In genomic region chr7:45692364-45692763, GRCm38 (mm10) we compare ENCODE assay signal across 29 mouse cellular contexts. TPM values are rescaled to one million over a fixed set of nuclear protein-coding genes. Genes with fewer than 3 reads are reported as not detected.
DNase-seq lines count a peak whose midpoint lies in the region; ATAC-seq and TF ChIP-seq lines count a peak whose summit lies in the region.
"Had no signal": no experiment of that assay in that cellular context is flagged by ENCODE, and none has a peak within 500 bp of the region (broad histone marks: within the 10 kb centered on the region; RNA-seq: fewer than 3 reads in every experiment).

No protein-coding gene starts in this region.

- H3K27ac ChIP-seq in liver, embryonic 12.5 days: 0 out of 2 replicates have a peak overlapping the region, but pooled peaks have one; percentile 34
- no peak overlapping the region for H3K27ac ChIP-seq in liver, embryonic 11.5 days (ENCODE audit: low read depth, low read length)
- no peak overlapping the region for H3K27ac ChIP-seq in testis, adult 2 months (ENCODE audit: control insufficient read depth, insufficient read depth, low read depth, low read length)
- no peak overlapping the region for H3K27ac ChIP-seq in liver, embryonic 16.5 days (ENCODE audit: low read length)
- H3K27ac ChIP-seq in forebrain, embryonic 10.5 days: no peak overlapping the region
- H3K27ac ChIP-seq: embryonic facial prominence, embryonic 13.5 days; forebrain, embryonic 13.5 days; heart, adult 2 months; heart, embryonic 10.5 days; heart, embryonic 13.5 days; hindbrain, embryonic 12.5 days; hindbrain, embryonic 15.5 days had no signal

- H3K4me1 ChIP-seq in liver, embryonic 12.5 days: 0 out of 2 replicates have a peak, but pooled peaks cover 4% of the 10 kb centered on the region
- no peaks in the 10 kb centered on the region; the same call in 1 of the 2 replicates for H3K4me1 ChIP-seq in liver, embryonic 11.5 days (replicated peaks; ENCODE audit: control insufficient read depth, insufficient read depth, low read length)
- H3K4me1 ChIP-seq in testis, adult 2 months (ENCODE audit: control insufficient read depth, insufficient read depth, low read length): peaks cover 7% of the 10 kb centered on the region
- H3K4me1 ChIP-seq in liver, embryonic 16.5 days (ENCODE audit: control insufficient read depth, low read depth, low read length): no peaks in the 10 kb centered on the region
- peaks cover 37% of the 10 kb centered on the region for H3K4me1 ChIP-seq in forebrain, embryonic 10.5 days
- H3K4me1 ChIP-seq: forebrain, embryonic 13.5 days; hindbrain, embryonic 15.5 days had no signal

- H3K4me3 ChIP-seq in liver, embryonic 12.5 days: no peak overlapping the region
- no peak overlapping the region for H3K4me3 ChIP-seq in liver, embryonic 11.5 days (ENCODE audit: low read depth, low read length)
- H3K4me3 ChIP-seq in testis, adult 2 months (ENCODE audit: control insufficient read depth, low read depth, low read length): peak overlapping the region; percentile 2; the same call in 1 of the 2 replicates
- no peak overlapping the region for H3K4me3 ChIP-seq in liver, embryonic 16.5 days (ENCODE audit: low read depth, low read length)
- no peak overlapping the region for H3K4me3 ChIP-seq in forebrain, embryonic 10.5 days
- H3K4me3 ChIP-seq: embryonic facial prominence, embryonic 13.5 days; erythroblast, embryonic 14.5 days; forebrain, embryonic 13.5 days; heart, adult 2 months; heart, embryonic 10.5 days; heart, embryonic 13.5 days; hindbrain, embryonic 12.5 days; hindbrain, embryonic 15.5 days had no signal

- H3K9ac ChIP-seq in liver, embryonic 12.5 days: no peak overlapping the region
- H3K9ac ChIP-seq in liver, embryonic 11.5 days (ENCODE audit: low read depth, low read length): no peak overlapping the region
- no peak overlapping the region for H3K9ac ChIP-seq in liver, embryonic 16.5 days (ENCODE audit: low read depth, low read length)
- H3K9ac ChIP-seq: embryonic facial prominence, embryonic 13.5 days; forebrain, embryonic 13.5 days; heart, embryonic 13.5 days; hindbrain, embryonic 12.5 days; hindbrain, embryonic 15.5 days had no signal

- H3K9me3 ChIP-seq in liver, embryonic 12.5 days (replicated peaks): no peaks in the 10 kb centered on the region
- no peaks in the 10 kb centered on the region for H3K9me3 ChIP-seq in liver, embryonic 11.5 days (ENCODE audit: control insufficient read depth, low read length)
- H3K9me3 ChIP-seq in liver, embryonic 16.5 days (replicated peaks; ENCODE audit: control insufficient read depth, low read length): no peaks in the 10 kb centered on the region
- no peaks in the 10 kb centered on the region for H3K9me3 ChIP-seq in forebrain, embryonic 10.5 days
- H3K9me3 ChIP-seq: embryonic facial prominence, embryonic 13.5 days; forebrain, embryonic 13.5 days; heart, embryonic 10.5 days; heart, embryonic 13.5 days; hindbrain, embryonic 12.5 days; hindbrain, embryonic 15.5 days had no signal

- H3K36me3 ChIP-seq in liver, embryonic 12.5 days: no peaks in the 10 kb centered on the region
- no peaks in the 10 kb centered on the region for H3K36me3 ChIP-seq in liver, embryonic 11.5 days (ENCODE audit: control insufficient read depth, insufficient read depth, low read length)
- no peaks in the 10 kb centered on the region for H3K36me3 ChIP-seq in testis, adult 2 months (ENCODE audit: control insufficient read depth, insufficient read depth, low read length)
- H3K36me3 ChIP-seq in liver, embryonic 16.5 days (ENCODE audit: control insufficient read depth, insufficient read depth): no peaks in the 10 kb centered on the region
- H3K36me3 ChIP-seq in forebrain, embryonic 10.5 days (replicated peaks): no peaks in the 10 kb centered on the region
- H3K36me3 ChIP-seq: embryonic facial prominence, embryonic 13.5 days; G1E; heart, embryonic 10.5 days; heart, embryonic 13.5 days; hindbrain, embryonic 12.5 days; hindbrain, embryonic 15.5 days had no signal

- H3K4me2 ChIP-seq in liver, embryonic 12.5 days: no peak overlapping the region
- no peak overlapping the region for H3K4me2 ChIP-seq in liver, embryonic 11.5 days
- H3K4me2 ChIP-seq in liver, embryonic 16.5 days (ENCODE audit: low read depth, low read length): no peak overlapping the region
- H3K4me2 ChIP-seq: embryonic facial prominence, embryonic 13.5 days; forebrain, embryonic 13.5 days; heart, embryonic 13.5 days; hindbrain, embryonic 12.5 days; hindbrain, embryonic 15.5 days had no signal

- TF ChIP-seq POLR2A in testis, adult 2 months (IDR thresholded peaks at IDR 0.05; ENCODE audit: control insufficient read depth, low read depth, low read length): no peak

- H3K27me3 ChIP-seq in liver, embryonic 12.5 days (replicated peaks): no peaks in the 10 kb centered on the region; the same call in 1 of the 2 replicates
- no peaks in the 10 kb centered on the region for H3K27me3 ChIP-seq in liver, embryonic 11.5 days (replicated peaks; ENCODE audit: control insufficient read depth, insufficient read depth, low read length)
- no peaks in the 10 kb centered on the region for H3K27me3 ChIP-seq in testis, adult 2 months (ENCODE audit: control insufficient read depth, insufficient read depth, low read length)
- no peaks in the 10 kb centered on the region for H3K27me3 ChIP-seq in liver, embryonic 16.5 days (ENCODE audit: control insufficient read depth, insufficient read depth, low read depth, low read length)
- no peaks in the 10 kb centered on the region for H3K27me3 ChIP-seq in forebrain, embryonic 10.5 days (ENCODE audit: poor library complexity, severe bottlenecking)
- H3K27me3 ChIP-seq: CH12.LX; embryonic facial prominence, embryonic 13.5 days; forebrain, embryonic 13.5 days; heart, embryonic 13.5 days; hindbrain, embryonic 15.5 days; Patski had no signal

- no peak for ATAC-seq in liver, embryonic 12.5 days
- ATAC-seq in liver, embryonic 11.5 days (replicated peaks; ENCODE audit: low FRiP score): no peak
- peak; percentile 47 for ATAC-seq in liver, embryonic 16.5 days (ENCODE audit: low read depth)
- ATAC-seq: forebrain, embryonic 13.5 days; forebrain, embryonic 16.5 days; Patski had no signal

- WGBS in liver, embryonic 12.5 days (ENCODE audit: insufficient replicate concordance): 55% methylated on average over 2 of the region's 2 CpGs
- 60% methylated on average over 2 of the region's 2 CpGs for WGBS in liver, embryonic 11.5 days
- WGBS in liver, embryonic 16.5 days (ENCODE audit: insufficient replicate concordance): 76% methylated on average over 2 of the region's 2 CpGs
- 84% methylated on average over 2 of the region's 2 CpGs for WGBS in forebrain, embryonic 10.5 days

- DNase-seq in liver, embryonic 11.5 days (ENCODE audit: low spot score): no peak
- no peak for DNase-seq in testis, postnatal 10 days (ENCODE audit: low spot score)
- DNase-seq in forebrain, embryonic 10.5 days (ENCODE audit: extremely low spot score, low spot score): no peak
- no peak for DNase-seq in natural killer cell, adult 2 months (ENCODE audit: low spot score in 2 of 2)
- DNase-seq: adrenal gland, postnatal 10 days; adrenal gland, postnatal 36 days; B cell, adult 2 months; cerebellum, adult 2 months; cerebellum, adult 9-11 months; cerebellum, postnatal 25 days; gastrocnemius, postnatal 10 days; gastrocnemius, postnatal 36 days; heart, adult 2 months; heart, postnatal 14 days; heart, postnatal 4 days had no signal

- TF ChIP-seq CTCF in testis, adult 2 months (IDR thresholded peaks at IDR 0.05; ENCODE audit: control insufficient read depth, insufficient read depth, insufficient replicate concordance, low read depth, low read length): no peak

RNA-seq across cellular contexts. Expression of gene Sec1, which starts 1.8 kb away (rescaled TPM):
- polyA plus RNA-seq in liver, embryonic 12.5 days (2016; fragmentation: Nextera tagmentation; extraction: Ambion mirVana): 0.11 and 0.18 TPM in 2 replicates
- 0.30 and 0.33 TPM in 2 replicates for polyA plus RNA-seq in liver, embryonic 11.5 days (2014; fragmentation: Nextera tagmentation; extraction: Ambion mirVana)
- 61.0 and 71.6 TPM in 2 replicates for polyA plus RNA-seq in testis, adult 2 months (2012; rRNA removed)
- polyA plus RNA-seq in liver, embryonic 16.5 days (2015; fragmentation: Nextera tagmentation; extraction: Ambion mirVana): 0.05 TPM in 1 of 2 replicates, not detected in the other
- 0.78 and 1.1 TPM in 2 replicates for polyA plus RNA-seq in forebrain, embryonic 10.5 days (2016; fragmentation: Nextera tagmentation; extraction: Ambion mirVana)
- polyA plus RNA-seq: erythroblast, embryonic 14.5 days had no signal

RNA-seq across cellular contexts. Expression of gene Car11, which starts 7.3 kb away (rescaled TPM):
- polyA plus RNA-seq in liver, embryonic 12.5 days (2016; fragmentation: Nextera tagmentation; extraction: Ambion mirVana): 0.93 and 1.0 TPM in 2 replicates
- 1.0 and 1.2 TPM in 2 replicates for polyA plus RNA-seq in liver, embryonic 11.5 days (2014; fragmentation: Nextera tagmentation; extraction: Ambion mirVana)
- polyA plus RNA-seq in testis, adult 2 months (2012; rRNA removed): 2.3 and 3.3 TPM in 2 replicates
- polyA plus RNA-seq in liver, embryonic 16.5 days (2015; fragmentation: Nextera tagmentation; extraction: Ambion mirVana): 0.23 and 0.37 TPM in 2 replicates
- 2.5 and 3.2 TPM in 2 replicates for polyA plus RNA-seq in forebrain, embryonic 10.5 days (2016; fragmentation: Nextera tagmentation; extraction: Ambion mirVana)
- polyA plus RNA-seq: erythroblast, embryonic 14.5 days had no signal

RNA-seq across cellular contexts. Expression of gene Ntn5, which starts 8.5 kb away (rescaled TPM):
- not detected in 2 replicates for polyA plus RNA-seq in liver, embryonic 12.5 days (2016; fragmentation: Nextera tagmentation; extraction: Ambion mirVana)
- 0.23 TPM in 1 of 2 replicates, not detected in the other for polyA plus RNA-seq in liver, embryonic 11.5 days (2014; fragmentation: Nextera tagmentation; extraction: Ambion mirVana)
- 6.5 and 10.8 TPM in 2 replicates for polyA plus RNA-seq in testis, adult 2 months (2012; rRNA removed)
- not detected in 2 replicates for polyA plus RNA-seq in liver, embryonic 16.5 days (2015; fragmentation: Nextera tagmentation; extraction: Ambion mirVana)
- 0.38 and 0.63 TPM in 2 replicates for polyA plus RNA-seq in forebrain, embryonic 10.5 days (2016; fragmentation: Nextera tagmentation; extraction: Ambion mirVana)
- polyA plus RNA-seq: erythroblast, embryonic 14.5 days; forebrain, embryonic 13.5 days had no signal

RNA-seq across cellular contexts. Expression of gene Dbp, which starts 12.5 kb away (rescaled TPM):
- polyA plus RNA-seq in liver, embryonic 12.5 days (2016; fragmentation: Nextera tagmentation; extraction: Ambion mirVana): 1.1 and 1.8 TPM in 2 replicates
- polyA plus RNA-seq in liver, embryonic 11.5 days (2014; fragmentation: Nextera tagmentation; extraction: Ambion mirVana): 1.8 and 1.9 TPM in 2 replicates
- 11.2 and 12.9 TPM in 2 replicates for polyA plus RNA-seq in testis, adult 2 months (2012; rRNA removed)
- polyA plus RNA-seq in liver, embryonic 16.5 days (2015; fragmentation: Nextera tagmentation; extraction: Ambion mirVana): 0.27 and 0.32 TPM in 2 replicates
- polyA plus RNA-seq in forebrain, embryonic 10.5 days (2016; fragmentation: Nextera tagmentation; extraction: Ambion mirVana): 2.6 and 2.7 TPM in 2 replicates

RNA-seq across cellular contexts. Expression of gene Rpl18, which starts 22.9 kb away (rescaled TPM):
- polyA plus RNA-seq in liver, embryonic 12.5 days (2016; fragmentation: Nextera tagmentation; extraction: Ambion mirVana): 892 and 939 TPM in 2 replicates
- 1,405 and 1,469 TPM in 2 replicates for polyA plus RNA-seq in liver, embryonic 11.5 days (2014; fragmentation: Nextera tagmentation; extraction: Ambion mirVana)
- polyA plus RNA-seq in testis, adult 2 months (2012; rRNA removed): 517 and 652 TPM in 2 replicates
- polyA plus RNA-seq in liver, embryonic 16.5 days (2015; fragmentation: Nextera tagmentation; extraction: Ambion mirVana): 460 and 502 TPM in 2 replicates
- polyA plus RNA-seq in forebrain, embryonic 10.5 days (2016; fragmentation: Nextera tagmentation; extraction: Ambion mirVana): 1,181 and 1,186 TPM in 2 replicates

Comparison
In these comparisons a context has a peak if more than half of its experiments do, and no peak if none do; other contexts are left out.
1. RNA of gene Sec1, which starts 1.8 kb away (polyA plus RNA-seq): 61.0 to 71.6 TPM in testis, adult 2 months; 0.78 to 1.1 TPM in forebrain, embryonic 10.5 days, 0.30 to 0.33 TPM in liver, embryonic 11.5 days, 0.11 to 0.18 TPM in liver, embryonic 12.5 days and 0.05 TPM in liver, embryonic 16.5 days; every median in the first group is over 10 times any median in the second.